Mouse (Mus musculus): ENCODE measurements around the gene Rnf26. TPM values are rescaled to one million over a fixed set of nuclear protein-coding genes. Genes with fewer than 3 reads are reported as not detected.
A peak's percentile ranks its signal among the peaks of the same experiment; 100 is the strongest.

The Rnf26 gene
- polyA plus RNA-seq, 1 experiment from 2014 or later = 81.3 TPM

DNA sequence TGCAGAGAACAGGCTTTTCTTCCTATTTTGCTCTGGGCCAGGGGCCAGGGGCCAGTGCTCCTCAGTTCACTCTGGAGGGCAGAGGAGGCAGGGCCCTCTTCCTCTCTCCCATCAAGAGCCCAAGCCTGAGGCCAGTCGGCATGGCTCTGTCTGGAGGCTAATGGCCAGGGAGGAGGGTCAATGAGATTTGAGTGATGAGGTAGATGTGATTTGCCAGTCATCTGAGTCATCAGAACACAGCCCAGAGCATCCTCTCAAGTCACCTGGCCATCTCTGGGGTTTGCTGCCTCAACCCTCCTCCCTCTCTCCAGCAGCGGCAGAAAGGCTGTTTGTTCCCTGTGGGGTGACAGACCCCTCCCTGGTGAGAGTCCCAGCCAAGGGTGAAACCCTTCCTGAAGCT, 20.0 kb upstream of the Rnf26 start:
- H3K4me3 ChIP-seq = peak overlapping the region; percentile 59

DNA sequence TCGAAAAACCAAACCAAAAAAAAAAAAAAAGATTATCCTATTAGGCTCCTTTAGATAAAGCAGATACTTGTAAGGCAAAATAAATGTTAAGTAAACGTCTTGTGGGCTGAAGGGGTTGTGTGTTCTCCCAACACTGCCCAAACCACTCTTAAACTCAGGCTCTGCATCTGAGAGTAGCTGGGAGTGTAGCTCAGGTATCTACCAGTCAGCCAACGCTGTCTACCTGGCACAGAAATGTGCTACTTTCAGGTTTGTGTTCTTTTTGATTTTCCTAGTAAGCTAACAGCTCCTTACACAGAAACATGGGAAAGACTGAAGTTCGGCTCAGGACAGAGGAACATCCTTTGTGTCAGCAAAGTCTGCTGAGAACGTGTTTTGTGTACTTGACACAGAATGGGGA, 18.9 kb upstream of the Rnf26 start:
- Histone ChIP-seq H3K9me3 (replicated peaks) (no peaks in the 10 kb centered on the region), H3K27me3 (ENCODE audit: low read depth, poor library complexity, severe bottlenecking) (peaks cover 81% of the 10 kb centered on the region), H3K27ac (replicated peaks) (0 out of 2 replicates have a peak overlapping the region, but pooled peaks have one; percentile 92), H3K4me1 (peaks cover 79% of the 10 kb centered on the region), H3K4me3 (no peak overlapping the region), H3K36me3 (0 out of 2 replicates have a peak, but pooled peaks cover 4% of the 10 kb centered on the region)
- 68% methylated on average over 5 of the region's 5 CpGs for WGBS
- no peak for DNase-seq (ENCODE audit: low spot score)

More for the DNA sequence above, 20.0 kb upstream of the Rnf26 start:
- Histone ChIP-seq H3K27ac (replicated peaks) (peak overlapping the region; percentile 78), H3K9me3 (replicated peaks) (no peaks in the 10 kb centered on the region), H3K36me3 (0 out of 2 replicates have a peak, but pooled peaks cover 6% of the 10 kb centered on the region), H3K27me3 (ENCODE audit: low read depth, poor library complexity, severe bottlenecking) (peaks cover 82% of the 10 kb centered on the region), H3K4me1 (peaks cover 74% of the 10 kb centered on the region)
- WGBS = 10% methylated on average over 2 of the region's 2 CpGs
- no peak for DNase-seq (ENCODE audit: low spot score)

DNA sequence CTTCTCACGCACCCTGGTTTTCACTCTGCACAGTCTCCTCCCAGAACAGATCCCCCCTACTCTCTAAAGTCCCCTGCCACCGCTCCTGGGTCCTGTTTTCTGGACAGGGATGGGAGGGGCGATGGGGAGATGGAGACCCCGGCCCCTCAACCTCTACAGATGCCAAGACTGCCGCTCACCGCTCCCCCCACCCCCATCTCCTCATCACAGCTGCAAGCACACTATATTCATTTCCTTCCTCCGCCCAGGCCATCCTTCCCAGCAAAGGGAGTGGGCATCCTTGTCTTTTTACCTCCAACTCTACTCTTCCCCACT, 17.9 kb upstream of the Rnf26 start:
- 33% methylated on average over 7 of the region's 7 CpGs for WGBS
- DNase-seq (ENCODE audit: low spot score) = peak; percentile 31
- Histone ChIP-seq H3K9me3 (replicated peaks) (no peaks in the 10 kb centered on the region), H3K36me3 (no peaks in the 10 kb centered on the region), H3K27me3 (ENCODE audit: low read depth, poor library complexity, severe bottlenecking) (peaks cover 71% of the 10 kb centered on the region), H3K4me1 (peaks cover 85% of the 10 kb centered on the region), H3K27ac (replicated peaks) (peak overlapping the region; percentile 92), H3K4me3 (peak overlapping the region; percentile 59)

DNA sequence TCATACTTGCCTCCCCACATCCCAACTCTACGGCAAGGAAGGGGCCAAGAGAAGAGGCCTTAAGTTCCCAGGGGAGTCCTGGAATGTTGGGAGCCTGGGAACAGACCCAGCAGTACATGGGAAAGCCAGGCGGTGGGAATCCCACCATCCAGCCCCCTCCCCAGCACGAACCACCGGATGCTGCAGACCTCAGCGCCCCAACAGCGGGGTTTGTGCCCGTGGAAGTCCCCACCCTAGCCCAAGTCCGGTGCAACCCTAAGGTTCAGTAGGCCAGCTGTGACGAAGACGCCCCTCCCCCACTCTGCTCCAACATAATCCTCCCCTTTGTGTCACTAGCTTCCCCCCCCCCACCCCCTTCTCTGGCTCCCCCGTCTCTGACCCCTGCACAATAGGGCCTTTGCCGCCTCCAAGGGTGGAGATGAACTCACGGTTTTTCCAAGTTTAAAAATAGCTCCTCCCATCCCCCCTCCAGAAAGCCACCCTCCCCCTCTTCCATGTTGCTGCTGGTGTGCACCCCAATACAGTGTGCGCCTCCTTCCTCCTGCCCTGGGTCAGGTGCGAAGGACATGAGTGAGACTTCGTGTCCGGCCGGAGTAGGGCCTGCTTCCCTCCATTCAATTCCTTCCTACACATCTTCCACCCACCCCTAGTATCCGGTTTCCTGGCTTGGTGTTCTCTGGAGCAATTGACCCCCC, 17.4 kb upstream of the Rnf26 start:
- H3K27ac ChIP-seq (replicated peaks) = peak overlapping the region; percentile 92
- H3K9me3 ChIP-seq (replicated peaks) = no peaks in the 10 kb centered on the region
- no peaks in the 10 kb centered on the region for H3K36me3 ChIP-seq
- peak; percentile 85 for DNase-seq (ENCODE audit: low spot score)
- H3K27me3 ChIP-seq (ENCODE audit: low read depth, poor library complexity, severe bottlenecking) = peaks cover 66% of the 10 kb centered on the region
- H3K4me3 ChIP-seq = peak overlapping the region; percentile 59
- WGBS = 14% methylated on average over 19 of the region's 19 CpGs
- H3K4me1 ChIP-seq = peaks cover 85% of the 10 kb centered on the region

DNA sequence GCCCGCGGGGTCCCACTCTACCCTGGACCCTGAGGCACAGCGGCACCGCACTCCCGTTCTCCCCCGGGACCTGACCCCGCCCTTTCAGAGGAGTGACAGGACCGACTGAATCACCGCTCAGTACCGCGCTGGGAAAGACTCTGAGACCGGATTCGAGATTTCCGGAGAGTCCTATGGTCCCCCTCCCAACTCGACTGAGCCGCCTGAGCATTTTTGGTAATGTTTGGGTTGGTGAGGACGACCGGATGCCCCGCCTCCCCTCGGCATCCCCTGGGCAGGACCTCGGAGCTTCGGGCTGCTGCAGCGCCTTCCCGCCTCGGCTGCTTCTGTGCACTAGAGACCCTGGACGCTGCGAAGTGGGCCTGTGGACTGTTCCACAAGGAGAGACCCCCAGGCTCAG, 16.7 kb upstream of the Rnf26 start:
- H3K27me3 ChIP-seq (ENCODE audit: low read depth, poor library complexity, severe bottlenecking) = peaks cover 59% of the 10 kb centered on the region
- H3K4me1 ChIP-seq = peaks cover 82% of the 10 kb centered on the region
- H3K4me3 ChIP-seq = peak overlapping the region; percentile 59

DNA sequence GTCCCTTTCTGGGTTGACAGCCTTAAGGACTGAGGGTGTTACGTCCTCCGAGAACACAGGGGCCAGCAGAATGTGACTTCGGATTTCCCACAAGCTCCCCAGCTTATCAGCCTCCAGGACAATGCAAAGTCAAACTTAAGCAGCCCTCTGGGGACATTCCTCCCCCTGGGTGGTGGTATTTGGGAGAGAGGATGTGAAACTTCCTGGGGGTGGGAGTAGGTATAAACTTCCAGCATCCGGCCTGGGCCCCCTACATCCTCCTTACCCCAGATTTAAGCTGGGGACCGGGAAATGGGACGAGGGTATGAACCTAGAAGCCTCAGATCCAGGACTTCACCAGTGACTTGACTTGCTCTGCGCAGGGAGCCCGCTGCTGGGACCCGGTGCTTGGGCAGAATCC, 16.3 kb upstream of the Rnf26 start:
- DNase-seq (ENCODE audit: low spot score) = no peak
- WGBS = 5% methylated on average over 9 of the region's 9 CpGs

More for the DNA sequence above, 16.7 kb upstream of the Rnf26 start:
- DNase-seq (ENCODE audit: low spot score) = peak; percentile 74
- Histone ChIP-seq H3K27ac (replicated peaks) (peak overlapping the region; percentile 92), H3K9me3 (replicated peaks) (no peaks in the 10 kb centered on the region), H3K36me3 (no peaks in the 10 kb centered on the region)
- under 1% methylated on average over 27 of the region's 27 CpGs for WGBS

DNA sequence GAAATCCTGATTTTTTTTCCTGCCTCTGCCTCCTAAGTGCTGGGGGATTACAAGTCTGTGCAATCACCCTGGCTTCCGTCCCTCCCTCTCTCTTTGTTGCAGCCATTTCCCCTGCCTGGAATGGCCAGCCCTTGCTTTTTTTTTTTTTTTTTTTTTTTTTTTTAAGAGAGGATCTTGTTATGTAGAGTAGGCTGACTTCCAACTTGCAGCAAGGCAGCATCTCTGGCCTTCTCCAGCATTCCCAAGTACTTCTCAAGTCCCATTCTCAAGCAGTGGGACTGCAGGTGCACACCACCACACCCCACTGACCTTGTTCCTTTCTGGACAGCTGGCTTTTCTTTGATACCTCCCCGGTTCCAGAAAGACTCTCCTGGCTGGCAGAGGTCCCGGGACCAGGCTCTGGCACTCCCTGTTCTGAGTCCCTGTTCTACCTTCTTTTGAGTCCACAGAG, 14.1 kb upstream of the Rnf26 start:
- Histone ChIP-seq H3K27ac (replicated peaks) (no peak overlapping the region), H3K27me3 (ENCODE audit: low read depth, poor library complexity, severe bottlenecking) (peaks cover 33% of the 10 kb centered on the region), H3K4me3 (no peak overlapping the region), H3K4me1 (peaks cover 59% of the 10 kb centered on the region), H3K9me3 (replicated peaks) (no peaks in the 10 kb centered on the region), H3K36me3 (no peaks in the 10 kb centered on the region)
- 52% methylated on average over 3 of the region's 3 CpGs for WGBS
- peak; percentile 12 for DNase-seq (ENCODE audit: low spot score)

More for the DNA sequence above, 16.3 kb upstream of the Rnf26 start:
- H3K27ac ChIP-seq (replicated peaks) = peak overlapping the region; percentile 92
- peaks cover 55% of the 10 kb centered on the region for H3K27me3 ChIP-seq (ENCODE audit: low read depth, poor library complexity, severe bottlenecking)
- H3K36me3 ChIP-seq = no peaks in the 10 kb centered on the region
- no peaks in the 10 kb centered on the region for H3K9me3 ChIP-seq (replicated peaks)
- H3K4me1 ChIP-seq = peaks cover 82% of the 10 kb centered on the region
- H3K4me3 ChIP-seq = peak overlapping the region; percentile 59

DNA sequence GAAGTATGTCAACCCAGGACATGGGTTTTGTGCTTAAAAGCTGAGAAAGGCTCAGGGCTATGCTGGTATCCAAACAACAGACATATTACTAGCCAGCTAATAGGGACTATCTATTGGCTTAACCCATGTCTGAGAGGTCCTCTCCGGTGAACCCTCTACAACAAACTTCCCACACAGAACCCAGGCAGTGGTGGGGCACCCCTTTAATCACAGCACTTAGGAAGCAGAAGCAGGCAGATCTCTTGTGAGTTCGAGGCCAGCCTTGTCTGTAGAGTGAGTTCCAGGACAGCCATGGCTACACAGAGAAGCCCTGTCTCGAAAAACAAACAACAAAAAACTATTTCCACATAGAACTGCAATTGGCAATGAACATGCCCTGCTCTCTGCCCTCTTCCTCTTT, 13.4 kb upstream of the Rnf26 start:
- Histone ChIP-seq H3K27me3 (ENCODE audit: low read depth, poor library complexity, severe bottlenecking) (peaks cover 26% of the 10 kb centered on the region), H3K27ac (replicated peaks) (no peak overlapping the region; the same call in 1 of the 2 replicates), H3K4me3 (no peak overlapping the region), H3K9me3 (replicated peaks) (no peaks in the 10 kb centered on the region), H3K36me3 (no peaks in the 10 kb centered on the region), H3K4me1 (peaks cover 56% of the 10 kb centered on the region)
- DNase-seq (ENCODE audit: low spot score) = no peak
- WGBS = 87% methylated on average over 3 of the region's 3 CpGs

DNA sequence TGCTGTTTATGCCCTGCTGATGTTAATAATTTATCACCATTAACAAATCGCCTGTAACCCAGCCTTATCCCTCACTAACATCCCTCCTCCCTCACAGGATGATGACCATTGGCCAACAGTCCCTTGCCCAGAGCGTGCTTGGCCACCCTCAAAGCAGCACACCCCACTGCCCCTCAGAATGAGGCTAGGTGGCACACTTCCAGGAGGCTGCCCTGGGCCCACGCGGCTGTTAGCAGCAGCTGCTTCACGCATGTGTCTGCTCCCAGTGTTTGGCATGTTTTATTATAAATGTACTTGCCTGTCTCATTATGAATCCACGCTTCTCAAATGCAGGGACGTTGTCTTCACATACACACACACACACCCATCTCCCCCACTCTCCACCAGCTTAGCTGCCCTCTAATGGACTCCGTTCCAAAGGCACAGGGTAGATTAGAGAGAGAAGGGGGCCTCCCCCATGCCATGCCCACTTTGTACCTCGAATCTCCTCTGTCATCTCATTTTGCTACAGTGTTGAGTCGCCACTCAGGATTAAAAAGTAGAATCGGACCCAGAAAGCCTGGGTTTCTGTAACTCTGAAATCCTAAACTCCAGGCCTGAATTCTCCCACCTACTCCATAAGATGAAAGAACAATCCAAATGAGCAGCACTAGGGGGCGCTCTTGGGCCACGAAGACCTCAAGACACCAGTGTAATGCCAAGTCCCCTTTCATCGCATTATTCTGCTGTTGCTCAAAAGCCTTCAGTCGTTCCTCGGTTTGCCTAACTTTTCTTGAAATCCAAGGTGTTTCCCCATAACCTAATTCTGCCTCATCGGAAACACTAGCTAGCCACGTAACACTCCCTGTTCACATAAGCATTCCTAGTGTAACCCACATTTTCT, 12.5 kb upstream of the Rnf26 start:
- Histone ChIP-seq H3K27ac (replicated peaks) (peak overlapping the region; percentile 24), H3K4me1 (peaks cover 46% of the 10 kb centered on the region), H3K9me3 (replicated peaks) (no peaks in the 10 kb centered on the region), H3K4me3 (no peak overlapping the region), H3K27me3 (ENCODE audit: low read depth, poor library complexity, severe bottlenecking) (peaks cover 17% of the 10 kb centered on the region), H3K36me3 (no peaks in the 10 kb centered on the region)
- 38% methylated on average over 18 of the region's 18 CpGs for WGBS
- peak; percentile 86 for DNase-seq (ENCODE audit: low spot score)

DNA sequence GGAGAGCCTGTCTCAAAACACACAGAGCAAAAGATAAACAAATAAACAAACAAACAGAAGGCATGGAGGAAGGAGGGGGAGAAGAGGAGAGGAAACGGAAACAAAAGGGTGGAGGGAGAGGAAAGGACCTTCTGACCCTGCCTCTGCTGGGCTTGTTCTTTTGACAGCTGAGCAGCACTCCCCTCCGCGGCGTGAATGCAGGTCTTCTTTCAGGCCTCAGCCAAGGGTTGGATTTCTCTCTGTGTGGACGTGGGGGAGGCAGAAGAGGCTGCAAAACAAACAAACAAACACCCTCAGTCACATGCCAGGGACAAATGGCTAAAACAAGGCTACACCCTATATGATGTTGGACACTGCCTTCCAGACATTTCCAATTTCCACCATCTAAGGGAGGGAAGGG, 11.7 kb upstream of the Rnf26 start:
- Histone ChIP-seq H3K4me3 (no peak overlapping the region), H3K36me3 (no peaks in the 10 kb centered on the region), H3K4me1 (peaks cover 39% of the 10 kb centered on the region), H3K27me3 (ENCODE audit: low read depth, poor library complexity, severe bottlenecking) (peaks cover 16% of the 10 kb centered on the region), H3K9me3 (replicated peaks) (no peaks in the 10 kb centered on the region), H3K27ac (replicated peaks) (no peak overlapping the region)
- 51% methylated on average over 5 of the region's 5 CpGs for WGBS
- DNase-seq (ENCODE audit: low spot score) = no peak

DNA sequence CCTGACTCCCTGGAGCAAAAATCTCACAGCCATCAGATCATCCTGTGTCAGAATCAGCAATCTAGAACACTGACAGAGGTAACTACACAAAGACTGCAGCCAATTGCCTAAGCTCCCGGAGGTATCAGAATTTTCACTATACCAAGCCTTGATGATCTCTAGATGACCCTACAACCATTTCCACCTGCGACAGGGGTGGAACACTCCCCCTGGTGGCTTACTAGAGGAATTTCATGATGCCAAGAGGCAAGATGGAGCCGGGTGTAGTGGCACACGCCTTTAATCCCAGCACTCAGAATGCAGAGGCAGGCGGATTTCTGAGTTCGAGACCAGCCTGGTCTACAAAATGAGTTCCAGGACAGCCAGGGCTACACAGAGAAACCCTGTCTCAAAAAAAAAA, 11.0 kb upstream of the Rnf26 start:
- peaks cover 31% of the 10 kb centered on the region for H3K4me1 ChIP-seq
- 71% methylated on average over 6 of the region's 6 CpGs for WGBS
- no peaks in the 10 kb centered on the region for H3K36me3 ChIP-seq
- no peak overlapping the region for H3K4me3 ChIP-seq
- peaks cover 12% of the 10 kb centered on the region for H3K27me3 ChIP-seq (ENCODE audit: low read depth, poor library complexity, severe bottlenecking)
- DNase-seq (ENCODE audit: low spot score) = no peak
- no peaks in the 10 kb centered on the region for H3K9me3 ChIP-seq (replicated peaks)
- no peak overlapping the region for H3K27ac ChIP-seq (replicated peaks)

DNA sequence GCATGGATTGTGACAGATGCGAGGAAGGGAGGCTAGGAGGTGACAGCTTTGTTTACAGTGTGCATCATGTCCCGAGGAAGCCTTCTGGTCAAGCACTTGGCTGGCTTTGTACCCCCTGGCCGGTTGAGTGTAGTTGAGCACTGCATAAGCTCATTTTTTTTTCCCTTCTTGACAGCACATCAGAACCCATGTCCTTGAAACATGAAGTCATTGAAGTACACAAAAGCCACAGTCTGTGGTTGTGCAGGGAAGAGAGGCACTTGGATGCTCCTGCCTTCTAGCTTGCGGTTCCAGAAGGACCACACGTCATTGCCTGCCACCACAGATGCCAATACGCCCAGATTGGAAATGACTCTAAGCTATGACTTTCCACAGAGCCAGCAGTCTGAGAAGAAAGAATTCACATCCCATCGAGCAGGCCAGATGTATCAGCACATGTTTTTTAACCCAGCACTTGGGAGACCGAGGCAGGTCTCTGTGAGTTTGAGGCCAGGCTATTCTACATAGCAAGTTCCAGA, 6.7 kb upstream of the Rnf26 start:
- Histone ChIP-seq H3K4me1 (peaks cover 3% of the 10 kb centered on the region; the same call in 1 of the 2 replicates), H3K27ac (replicated peaks) (no peak overlapping the region), H3K27me3 (ENCODE audit: low read depth, poor library complexity, severe bottlenecking) (no peaks in the 10 kb centered on the region), H3K36me3 (no peaks in the 10 kb centered on the region), H3K9me3 (replicated peaks) (no peaks in the 10 kb centered on the region), H3K4me3 (no peak overlapping the region)
- WGBS = 89% methylated on average over 8 of the region's 8 CpGs
- no peak for DNase-seq (ENCODE audit: low spot score)
